Mouse (Mus musculus) embryonic facial prominence, embryonic 10.5 days (tissue): ENCODE measurements around the gene Gne. TPM values are rescaled to one million over a fixed set of nuclear protein-coding genes. Genes with fewer than 3 reads are reported as not detected.
"Not testable (repeated sequence)": the region's sequence is repeated elsewhere in the genome, so short reads cannot be mapped to it uniquely, and the experiment has no call there.

Experiments
- DNase-seq: peaks from one replicate; pipeline ENCODE4 v3.0.0-alpha.2; 2017; ENCODE audit warnings: low spot score
- H3K27ac ChIP-seq: fragments of 300-500 bp; sonication (generic); replicated peaks from 2 replicates; pipeline ENCODE4 v1.5.1; 2016; ENCODE audit warnings: mild to moderate bottlenecking
- H3K27me3 ChIP-seq: fragments of 300-500 bp; sonication (generic); replicated peaks from 2 replicates; pipeline ENCODE4 v1.6.1; 2016; ENCODE audit warnings: low read depth, mild to moderate bottlenecking; ENCODE audit not compliant: poor library complexity, severe bottlenecking
- H3K36me3 ChIP-seq: fragments of 300-500 bp; sonication (generic); replicated peaks from 2 replicates; pipeline ENCODE4 v1.6.1; 2016; ENCODE audit warnings: mild to moderate bottlenecking, moderate library complexity
- H3K4me1 ChIP-seq: fragments of 300-500 bp; sonication (generic); 2 replicates; pipeline ENCODE4 v1.6.1; 2016
- H3K4me3 ChIP-seq: fragments of 300-500 bp; sonication (generic); 2 replicates; pipeline ENCODE4 v1.5.1; 2016; ENCODE audit warnings: mild to moderate bottlenecking, moderate library complexity
- H3K9me3 ChIP-seq: fragments of 300-500 bp; sonication (generic); 2 replicates; pipeline ENCODE4 v1.6.1; 2016; ENCODE audit warnings: mild to moderate bottlenecking
- WGBS: fragments of 180-500 bp; shearing (Covaris S2); methylation state at CpG from one replicate; pipeline ENCODE4 v1.1.7; 2016; 5-methylcytosine and 5-hydroxymethylcytosine counted together
- polyA plus RNA-seq: library from polyadenylated mRNA; unstranded; fragments of >200 nt; fragmentation: Nextera tagmentation; extraction: Ambion mirVana; gene quantifications from 2 replicates; pipeline ENCODE4 v1.2.1, GENCODE M21; 2016

Gene Gne
- polyA plus RNA-seq, 1 experiment from 2014 or later, result 20.5 TPM

DNA sequence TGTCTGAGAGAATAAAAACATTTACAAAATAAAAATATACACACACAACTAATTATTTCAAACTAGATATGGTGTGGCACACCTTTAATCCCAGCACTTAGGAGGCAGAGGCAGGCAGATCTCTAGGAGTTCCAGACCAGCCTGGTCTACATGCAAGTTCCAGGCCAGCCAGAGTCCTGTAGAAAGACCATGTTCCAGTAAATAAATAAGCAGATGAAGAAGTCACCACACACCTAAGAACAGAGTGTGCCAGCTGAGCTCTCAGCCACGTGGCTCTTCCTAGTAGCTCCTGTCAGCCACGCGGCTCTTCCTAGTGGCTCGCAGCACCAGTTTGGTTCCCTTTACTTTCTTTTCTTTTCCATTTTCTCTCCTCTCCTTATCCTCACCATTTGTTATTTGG, 14.6 kb downstream of the Gne start:
- no peaks in the 10 kb centered on the region for H3K9me3 ChIP-seq
- no peaks in the 10 kb centered on the region for H3K27me3 ChIP-seq
- H3K4me1 ChIP-seq, result peaks cover 32% of the 10 kb centered on the region
- H3K36me3 ChIP-seq, result no peaks in the 10 kb centered on the region; the same call in 1 of the 2 replicates
- no peak overlapping the region for H3K4me3 ChIP-seq
- no peak for DNase-seq
- WGBS, result 94% methylated on average over 4 of the region's 4 CpGs
- H3K27ac ChIP-seq, result no peak overlapping the region

DNA sequence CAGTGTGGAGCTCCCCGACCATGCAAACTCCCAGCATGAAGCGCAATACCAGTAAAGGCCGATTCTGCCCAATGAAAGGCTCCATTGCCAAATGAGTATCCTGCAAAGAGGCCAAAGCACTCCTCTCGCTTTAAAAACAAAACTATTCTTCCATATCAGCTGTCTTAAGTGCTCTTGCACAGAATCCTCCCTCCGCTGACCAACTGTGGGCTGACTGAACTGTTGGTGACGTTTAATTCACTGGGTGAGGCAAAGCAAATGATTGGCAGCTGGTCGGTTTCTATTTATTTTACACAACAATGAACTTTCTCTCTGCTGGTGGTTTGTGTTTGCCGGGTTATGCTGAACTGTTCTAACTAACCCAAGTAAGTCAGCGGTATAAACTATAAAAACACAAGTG, 15.2 kb downstream of the Gne start:
- Histone ChIP-seq H3K4me3 (no peak overlapping the region), H3K36me3 (no peaks in the 10 kb centered on the region; the same call in 1 of the 2 replicates), H3K4me1 (peaks cover 32% of the 10 kb centered on the region), H3K27me3 (no peaks in the 10 kb centered on the region), H3K9me3 (no peaks in the 10 kb centered on the region), H3K27ac (no peak overlapping the region)
- DNase-seq, result no peak
- WGBS, result 45% methylated on average over 9 of the region's 9 CpGs

DNA sequence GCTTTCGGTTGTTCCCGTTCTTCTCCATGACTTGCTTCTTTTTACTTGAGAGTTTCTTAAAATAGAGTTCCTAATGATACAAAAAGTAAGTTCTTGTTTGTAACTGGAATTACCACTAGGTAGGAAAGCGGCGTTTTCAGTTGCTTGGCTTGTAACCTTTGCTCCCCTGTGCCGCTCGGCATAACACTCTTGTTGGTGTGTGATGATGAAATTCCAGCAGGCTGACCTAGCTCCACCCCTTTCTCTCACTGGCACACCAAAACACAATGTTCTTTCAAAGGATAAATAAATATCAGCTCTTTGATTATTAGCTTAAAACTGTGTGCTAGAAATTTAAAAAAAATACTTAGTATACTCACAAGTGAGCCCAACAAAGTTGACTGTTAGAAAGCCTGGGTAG, 17.1 kb downstream of the Gne start:
- H3K36me3 ChIP-seq, result peaks cover 4% of the 10 kb centered on the region
- H3K9me3 ChIP-seq, result no peaks in the 10 kb centered on the region
- DNase-seq, result no peak
- no peaks in the 10 kb centered on the region for H3K27me3 ChIP-seq
- WGBS, result 87% methylated on average over 6 of the region's 6 CpGs
- no peak overlapping the region for H3K27ac ChIP-seq
- no peak overlapping the region for H3K4me3 ChIP-seq
- peaks cover 23% of the 10 kb centered on the region for H3K4me1 ChIP-seq

DNA sequence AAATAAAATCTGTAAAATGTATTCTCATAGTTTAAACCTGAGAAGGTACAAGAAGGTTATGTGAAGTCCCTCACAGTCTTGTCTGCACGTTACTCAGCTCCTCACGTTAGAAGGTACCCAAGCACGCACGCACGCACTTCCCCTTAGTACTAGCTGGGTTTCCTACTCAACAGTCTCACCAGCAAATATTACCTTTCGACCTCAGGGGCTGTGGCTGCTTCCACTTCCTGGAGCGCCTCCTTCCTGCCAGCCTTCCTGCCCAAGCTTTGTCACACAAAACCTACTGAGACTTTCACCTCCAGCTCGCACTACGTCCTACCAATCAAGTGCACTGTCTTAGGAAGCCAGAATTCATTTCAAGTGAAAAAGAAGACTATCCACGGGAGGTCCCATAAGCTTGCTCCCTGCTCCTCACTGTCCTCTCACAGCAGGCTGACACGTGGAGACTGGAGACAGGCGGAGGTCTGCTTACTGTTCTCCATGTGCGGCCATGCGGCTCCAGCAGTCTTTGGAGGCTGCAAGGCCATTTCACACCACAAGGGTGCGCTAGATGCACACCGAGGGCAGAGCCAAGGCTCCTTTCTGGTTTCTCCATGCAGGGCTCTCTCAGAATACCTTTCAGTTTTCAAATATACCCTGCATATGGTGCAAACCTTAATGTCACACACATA, 18.5 kb downstream of the Gne start:
- H3K4me1 ChIP-seq, result peaks cover 10% of the 10 kb centered on the region
- 29% methylated on average over 16 of the region's 16 CpGs for WGBS
- H3K4me3 ChIP-seq, result peak overlapping the region; percentile 41
- H3K27ac ChIP-seq, result peak overlapping the region; percentile 80
- peak; percentile 91 for DNase-seq
- H3K9me3 ChIP-seq, result no peaks in the 10 kb centered on the region
- no peaks in the 10 kb centered on the region for H3K27me3 ChIP-seq
- peaks cover 4% of the 10 kb centered on the region for H3K36me3 ChIP-seq

GRCm38 (mm10) chr4:44062816-44063215, 21.2 kb downstream of the Gne start:
- no peak for DNase-seq
- 90% methylated on average over 14 of the region's 14 CpGs for WGBS
- peaks cover 9% of the 10 kb centered on the region for H3K36me3 ChIP-seq
- peaks cover 6% of the 10 kb centered on the region for H3K4me1 ChIP-seq
- no peaks in the 10 kb centered on the region for H3K9me3 ChIP-seq
- H3K27me3 ChIP-seq, result no peaks in the 10 kb centered on the region
- no peak overlapping the region for H3K27ac ChIP-seq
- no peak overlapping the region for H3K4me3 ChIP-seq

DNA sequence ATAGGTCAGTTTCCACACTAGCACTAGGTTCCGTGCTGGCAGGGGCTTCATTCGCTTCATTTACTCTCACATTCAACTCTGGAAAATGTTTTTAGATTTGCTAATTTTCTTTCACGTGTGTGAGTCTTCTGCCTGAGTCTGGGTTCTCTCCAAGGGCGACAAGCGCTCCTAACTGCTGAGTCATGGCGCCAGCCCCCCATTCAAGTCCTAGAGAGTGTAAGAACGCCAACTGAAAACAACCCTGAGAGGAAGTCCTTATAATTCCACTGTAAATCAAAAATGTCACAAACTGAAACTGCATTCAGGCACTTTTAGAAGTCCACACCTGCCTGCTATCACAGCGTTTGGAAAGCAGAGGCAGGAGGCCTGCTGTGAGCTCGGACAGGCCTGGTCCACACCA, 21.9 kb downstream of the Gne start:
- H3K4me3 ChIP-seq, result no peak overlapping the region
- DNase-seq, result no peak
- H3K9me3 ChIP-seq, result no peaks in the 10 kb centered on the region
- H3K27ac ChIP-seq, result no peak overlapping the region
- H3K27me3 ChIP-seq, result no peaks in the 10 kb centered on the region
- peaks cover 9% of the 10 kb centered on the region for H3K36me3 ChIP-seq
- H3K4me1 ChIP-seq, result peaks cover 6% of the 10 kb centered on the region
- WGBS, result 76% methylated on average over 9 of the region's 9 CpGs

DNA sequence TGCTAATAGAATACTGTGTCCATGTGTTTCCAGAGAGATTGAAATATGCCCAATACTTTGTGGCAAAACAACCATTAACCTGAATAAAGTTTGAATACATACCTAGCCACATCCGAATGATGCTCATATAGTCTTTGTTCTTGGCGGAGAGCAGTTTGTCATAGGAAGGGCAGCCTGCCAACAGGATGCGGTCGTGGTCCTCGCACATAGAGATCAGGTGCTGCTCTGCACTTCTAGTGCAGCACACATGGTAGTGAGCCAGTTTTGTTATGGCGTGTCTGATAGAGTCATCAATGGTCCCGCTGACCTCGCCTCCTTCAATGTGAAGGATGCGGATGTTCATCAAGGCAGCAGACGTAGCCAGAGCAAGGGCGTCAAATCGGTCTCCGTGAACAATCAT, 24.3 kb downstream of the Gne start:
- no peaks in the 10 kb centered on the region for H3K9me3 ChIP-seq

DNA sequence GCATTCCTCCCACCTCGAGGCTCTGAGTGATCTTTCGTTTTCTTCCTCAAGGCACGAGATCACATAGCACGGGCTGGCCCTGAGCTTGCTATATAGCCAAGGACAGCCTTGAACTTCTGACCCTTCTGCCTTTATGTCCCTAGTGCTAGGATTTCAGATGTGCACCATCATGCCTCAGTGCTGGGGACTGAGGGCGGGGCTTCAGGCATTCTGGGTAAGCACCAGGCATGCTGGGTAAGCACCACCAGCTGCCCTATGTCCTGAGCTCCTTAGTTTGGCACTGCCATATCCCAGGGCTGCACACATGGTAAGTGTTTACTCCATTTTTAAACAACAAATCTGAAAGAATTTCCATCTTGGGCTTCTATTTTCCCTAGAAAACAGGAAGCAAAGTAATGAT, 34.2 kb downstream of the Gne start:
- Histone ChIP-seq H3K27ac (no peak overlapping the region), H3K4me3 (no peak overlapping the region), H3K27me3 (no peaks in the 10 kb centered on the region), H3K36me3 (peaks cover 31% of the 10 kb centered on the region; the same call in 1 of the 2 replicates), H3K9me3 (no peaks in the 10 kb centered on the region), H3K4me1 (no peaks in the 10 kb centered on the region)
- no peak for DNase-seq
- 86% methylated on average over 5 of the region's 5 CpGs for WGBS

More for the DNA sequence above, 24.3 kb downstream of the Gne start:
- H3K27me3 ChIP-seq, result no peaks in the 10 kb centered on the region
- H3K4me1 ChIP-seq, result no peaks in the 10 kb centered on the region
- peaks cover 9% of the 10 kb centered on the region for H3K36me3 ChIP-seq
- DNase-seq, result no peak
- no peak overlapping the region for H3K4me3 ChIP-seq
- H3K27ac ChIP-seq, result no peak overlapping the region
- 95% methylated on average over 13 of the region's 13 CpGs for WGBS

GRCm38 (mm10) chr4:44046066-44046465, 37.9 kb downstream of the Gne start:
- H3K4me3 ChIP-seq, result no peak overlapping the region
- no peak for DNase-seq
- peaks cover 51% of the 10 kb centered on the region for H3K36me3 ChIP-seq
- no peaks in the 10 kb centered on the region for H3K27me3 ChIP-seq
- no peaks in the 10 kb centered on the region for H3K4me1 ChIP-seq
- WGBS, result 76% methylated on average over 5 of the region's 5 CpGs
- no peaks in the 10 kb centered on the region for H3K9me3 ChIP-seq
- H3K27ac ChIP-seq, result no peak overlapping the region

GRCm38 (mm10) chr4:44044685-44045356, 39.2 kb downstream of the Gne start:
- 92% methylated on average over 5 of the region's 5 CpGs for WGBS
- DNase-seq, result no peak
- peaks cover 3% of the 10 kb centered on the region; the same call in 1 of the 2 replicates for H3K27me3 ChIP-seq
- H3K27ac ChIP-seq, result no peak overlapping the region
- H3K4me1 ChIP-seq, result no peaks in the 10 kb centered on the region
- no peak overlapping the region for H3K4me3 ChIP-seq
- peaks cover 62% of the 10 kb centered on the region for H3K36me3 ChIP-seq
- H3K9me3 ChIP-seq, result no peaks in the 10 kb centered on the region

DNA sequence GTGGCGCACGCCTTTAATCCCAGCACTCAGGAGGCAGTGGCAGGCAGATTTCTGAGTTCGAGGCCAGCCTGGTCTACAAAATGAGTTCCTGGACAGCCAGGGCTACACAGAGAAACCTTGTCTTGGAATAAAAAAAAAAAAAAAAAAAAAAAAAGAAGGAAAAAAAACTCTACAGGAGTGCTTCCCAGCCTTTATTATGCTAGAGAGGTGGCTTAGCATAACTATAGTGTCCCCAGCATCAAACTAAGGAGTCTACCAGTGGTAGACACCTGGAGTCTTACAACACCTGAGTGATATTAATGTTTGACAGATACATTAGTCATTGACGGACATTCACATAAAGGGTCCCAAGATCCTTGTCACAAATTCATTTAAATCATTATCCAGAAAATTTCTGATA, 40.8 kb downstream of the Gne start:
- H3K9me3 ChIP-seq, H3K27me3 ChIP-seq, DNase-seq, H3K4me1 ChIP-seq, H3K27ac ChIP-seq, H3K4me3 ChIP-seq: not testable (repeated sequence)
- H3K36me3 ChIP-seq, result peaks cover 59% of the 10 kb centered on the region
- WGBS, result 95% methylated on average over 4 of the region's 4 CpGs

DNA sequence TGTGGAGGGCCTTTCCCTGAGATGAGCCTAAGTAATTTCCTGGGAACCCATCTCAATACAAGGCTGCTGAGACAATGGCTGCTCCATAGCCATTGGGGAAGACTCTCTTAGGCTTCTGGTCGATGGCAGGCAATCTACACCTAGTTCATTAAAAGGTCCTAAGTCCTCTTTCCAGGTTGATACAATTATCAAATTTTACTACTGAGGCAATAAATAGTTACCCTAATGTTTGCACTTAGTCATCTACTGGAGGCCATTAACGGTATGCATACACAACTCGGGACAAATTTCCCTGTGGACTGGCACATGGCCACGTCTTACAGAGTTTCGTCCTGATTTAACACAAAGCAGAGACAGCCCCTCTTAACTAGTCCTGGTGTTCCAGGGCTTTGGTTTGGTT, 41.5 kb downstream of the Gne start:
- 92% methylated on average over 5 of the region's 5 CpGs for WGBS
- Histone ChIP-seq H3K4me1 (no peaks in the 10 kb centered on the region), H3K27me3 (peaks cover 7% of the 10 kb centered on the region; the same call in 1 of the 2 replicates), H3K9me3 (no peaks in the 10 kb centered on the region), H3K4me3 (no peak overlapping the region), H3K36me3 (peaks cover 60% of the 10 kb centered on the region), H3K27ac (no peak overlapping the region)
- DNase-seq, result no peak

- Histone ChIP-seq H3K4me3 (no peak overlapping the region), H3K27me3 (peaks cover 7% of the 10 kb centered on the region; the same call in 1 of the 2 replicates), H3K9me3 (no peaks in the 10 kb centered on the region), H3K4me1 (no peaks in the 10 kb centered on the region), H3K36me3 (peaks cover 61% of the 10 kb centered on the region), H3K27ac (no peak overlapping the region)
- 86% methylated on average over 4 of the region's 4 CpGs for WGBS
- no peak for DNase-seq
Observed at GRCm38 (mm10) chr4:44040802-44041201, 43.2 kb downstream of the Gne start.
